Comparison of ENCODE assay signal across 9 mouse cellular contexts in the genomic region with DNA sequence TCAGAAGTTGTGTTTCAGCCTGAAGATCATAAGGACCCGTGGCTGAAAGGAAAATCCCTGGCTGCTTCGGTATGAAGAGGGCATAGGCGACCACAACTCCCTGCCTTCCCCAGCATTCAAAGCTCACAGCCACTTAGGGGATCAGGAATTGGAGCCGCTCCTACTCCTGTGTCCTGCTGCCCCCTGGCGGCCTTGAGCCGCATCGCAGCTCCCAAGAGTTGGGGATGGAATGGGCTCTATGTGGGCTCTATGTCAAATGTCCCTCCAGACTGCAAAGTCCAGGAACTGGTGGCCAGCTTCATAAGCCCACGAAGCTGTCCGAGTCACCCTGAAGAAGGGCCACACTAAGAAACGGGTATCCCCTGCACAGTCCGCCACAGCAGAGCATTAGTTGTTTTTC. TPM values are rescaled to one million over a fixed set of nuclear protein-coding genes. Genes with fewer than 3 reads are reported as not detected.
DNase-seq lines count a peak whose midpoint lies in the region; ATAC-seq and TF ChIP-seq lines count a peak whose summit lies in the region.
"Had no signal": no experiment of that assay in that cellular context is flagged by ENCODE, and none has a peak within 500 bp of the region (broad histone marks: within the 10 kb centered on the region; RNA-seq: fewer than 3 reads in every experiment).

No protein-coding gene starts in this region.

- no peak overlapping the region for H3K4me2 ChIP-seq in hindbrain, embryonic 15.5 days
- H3K4me2 ChIP-seq: heart, embryonic 15.5 days had no signal

- no peaks in the 10 kb centered on the region for H3K9me3 ChIP-seq in hindbrain, embryonic 15.5 days
- H3K9me3 ChIP-seq: heart, embryonic 15.5 days had no signal

- H3K36me3 ChIP-seq in hindbrain, embryonic 15.5 days: no peaks in the 10 kb centered on the region
- H3K36me3 ChIP-seq: heart, embryonic 15.5 days had no signal

- ATAC-seq in Patski: peak; percentile 31
- peak; percentile 65; the same call in 1 of the 2 replicates for ATAC-seq in frontal cortex, adult (ENCODE audit: low TSS enrichment)
- peak; percentile 73 for ATAC-seq in hindbrain, embryonic 15.5 days (ENCODE audit: low FRiP score, low read depth)
- peak; percentile 97 for ATAC-seq in megakaryocyte, adult 5-6 weeks (ENCODE audit: poor library complexity, severe bottlenecking)

- WGBS in hindbrain, embryonic 15.5 days: 2% methylated on average over 11 of the region's 11 CpGs

- no peak overlapping the region for H3K27ac ChIP-seq in hindbrain, embryonic 15.5 days (replicated peaks)
- H3K27ac ChIP-seq: heart, embryonic 15.5 days had no signal

- H3K9ac ChIP-seq in hindbrain, embryonic 15.5 days: no peak overlapping the region
- H3K9ac ChIP-seq: heart, embryonic 15.5 days had no signal

- H3K27me3 ChIP-seq in Patski: no peaks in the 10 kb centered on the region
- peaks cover 14% of the 10 kb centered on the region; the same call in 1 of the 2 replicates for H3K27me3 ChIP-seq in hindbrain, embryonic 15.5 days

- DNase-seq in Patski (ENCODE audit: low read depth, low spot score): no peak
- peak; percentile 82 for DNase-seq in cerebellum, adult 9-10 months
- DNase-seq in left cerebral cortex, adult 11 months (ENCODE audit: low spot score): peak; percentile 51
- DNase-seq in retina, postnatal 7 days (ENCODE audit: low read depth, low spot score): peak; percentile 76
- peak; percentile 76 to 90 for DNase-seq in urinary bladder, adult 18-20 months (ENCODE audit: low spot score in 2 of 2)

- POLR2A ChIA-PET in Patski (lab: Charles Lee): interaction anchor here (0.6 to 0.7 kb wide), 2 partner anchors 20 to 30 kb away, joined by 3 read pairs; no protein-coding TSS in a partner anchor

- in situ Hi-C loops in Patski (cut with MboI; ENCODE audit: low pct_unique_long_range_greater_than_20kb): loop anchor here (5.0 kb wide), 1 partner anchor 1302 kb away; no protein-coding TSS in a partner anchor

- CTCF ChIA-PET in Patski (lab: Charles Lee): interaction anchor here (1.2 to 5.2 kb wide), 6 partner anchors 9 to 29 kb away, joined by 3 to 33 read pairs (median 6); no protein-coding TSS in a partner anchor

- no peak overlapping the region for H3K4me3 ChIP-seq in hindbrain, embryonic 15.5 days
- H3K4me3 ChIP-seq: heart, embryonic 15.5 days had no signal

- no peaks in the 10 kb centered on the region for H3K4me1 ChIP-seq in hindbrain, embryonic 15.5 days (replicated peaks)
- H3K4me1 ChIP-seq: heart, embryonic 15.5 days had no signal

- TF ChIP-seq CTCF in Patski (IDR thresholded peaks at IDR 0.05): peak; percentile 93

RNA-seq across cellular contexts. Expression of a gene that starts 12.2 kb away (rescaled TPM):
- polyA plus RNA-seq in Patski (2021): 112 TPM
- 118 and 128 TPM in 2 replicates for polyA plus RNA-seq in hindbrain, embryonic 15.5 days (2015; fragmentation: Nextera tagmentation; extraction: Ambion mirVana)
- 572 and 605 TPM in 2 replicates for total RNA-seq in megakaryocyte, adult 5-6 weeks (2015)
- 1,046 and 1,120 TPM in 2 replicates for total RNA-seq in megakaryocyte, adult 5-6 weeks (2017)

RNA-seq across cellular contexts. Expression of a gene that starts 33.2 kb away (rescaled TPM):
- polyA plus RNA-seq in Patski (2021): 321 TPM
- 361 and 365 TPM in 2 replicates for polyA plus RNA-seq in hindbrain, embryonic 15.5 days (2015; fragmentation: Nextera tagmentation; extraction: Ambion mirVana)
- total RNA-seq in megakaryocyte, adult 5-6 weeks (2015): 166 TPM in 2 replicates
- 115 and 125 TPM in 2 replicates for total RNA-seq in megakaryocyte, adult 5-6 weeks (2017)

RNA-seq across cellular contexts. Expression of a gene that starts 39.2 kb away (rescaled TPM):
- 32.8 TPM for polyA plus RNA-seq in Patski (2021)
- polyA plus RNA-seq in hindbrain, embryonic 15.5 days (2015; fragmentation: Nextera tagmentation; extraction: Ambion mirVana): 10.8 and 12.0 TPM in 2 replicates
- 2.2 and 4.5 TPM in 2 replicates for total RNA-seq in megakaryocyte, adult 5-6 weeks (2015)
- 10.2 and 13.3 TPM in 2 replicates for total RNA-seq in megakaryocyte, adult 5-6 weeks (2017)

RNA-seq across cellular contexts. Expression of a gene that starts 41.3 kb away (rescaled TPM):
- 3.7 TPM for polyA plus RNA-seq in Patski (2021)
- polyA plus RNA-seq in hindbrain, embryonic 15.5 days (2015; fragmentation: Nextera tagmentation; extraction: Ambion mirVana): 99.1 and 110 TPM in 2 replicates
- 6.2 and 6.9 TPM in 2 replicates for total RNA-seq in megakaryocyte, adult 5-6 weeks (2015)
- 3.0 and 3.6 TPM in 2 replicates for total RNA-seq in megakaryocyte, adult 5-6 weeks (2017)

RNA-seq across cellular contexts. Expression of a gene that starts 45.4 kb away (rescaled TPM):
- 1.1 TPM for polyA plus RNA-seq in Patski (2021)
- polyA plus RNA-seq in hindbrain, embryonic 15.5 days (2015; fragmentation: Nextera tagmentation; extraction: Ambion mirVana): 0.39 and 0.58 TPM in 2 replicates
- total RNA-seq in megakaryocyte, adult 5-6 weeks (2015): not detected in 2 replicates
- not detected in 2 replicates for total RNA-seq in megakaryocyte, adult 5-6 weeks (2017)

Comparison
In these comparisons a context has a peak if more than half of its experiments do, and no peak if none do; other contexts are left out.
1. ATAC-seq: peak in every context shown above with its lines; median percentile 97 in megakaryocyte, adult 5-6 weeks; 73 in hindbrain, embryonic 15.5 days; 65 in frontal cortex, adult; 31 in Patski.